9 mouse cellular contexts compared by ENCODE assay signal in the genomic region with DNA sequence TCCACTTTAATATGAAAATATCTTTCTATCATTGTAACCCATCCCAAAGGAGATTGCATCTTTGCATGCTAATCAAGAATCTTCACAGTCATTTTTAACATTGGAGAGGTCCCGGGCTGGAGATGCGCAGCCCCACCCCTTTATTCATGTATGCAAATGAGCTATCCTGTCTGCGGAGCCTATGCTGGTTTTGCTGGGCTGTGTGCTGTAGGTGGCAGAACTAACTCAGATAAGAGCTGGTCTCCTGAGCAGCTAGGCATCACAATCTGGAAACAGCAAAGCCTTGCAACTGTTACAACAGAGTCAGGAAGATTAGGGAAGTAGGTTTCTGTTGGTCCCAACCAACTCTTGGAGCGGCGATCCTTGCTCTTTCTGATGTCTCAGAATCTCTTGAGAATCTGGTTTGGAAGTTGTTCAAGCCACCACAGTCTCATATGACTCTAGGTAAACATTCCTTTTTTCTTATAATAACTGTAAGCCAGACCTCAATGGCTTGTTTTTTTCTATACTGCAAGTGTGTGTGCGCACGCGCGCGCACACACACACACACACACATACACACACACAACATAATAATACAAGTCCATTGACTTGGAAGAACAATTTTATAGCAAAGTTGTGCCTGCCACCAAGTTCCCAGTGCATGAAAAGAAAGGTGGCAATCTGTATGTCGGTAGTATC.
DNase-seq lines count a peak whose midpoint lies in the region; ATAC-seq and TF ChIP-seq lines count a peak whose summit lies in the region.
"Had no signal": no experiment of that assay in that cellular context is flagged by ENCODE, and none has a peak within 500 bp of the region (broad histone marks: within the 10 kb centered on the region; RNA-seq: fewer than 3 reads in every experiment).

No protein-coding gene starts in this region.

- no peaks in the 10 kb centered on the region for H3K9me3 ChIP-seq in hindbrain, postnatal 0 days (ENCODE audit: low read length)
- H3K9me3 ChIP-seq: embryonic facial prominence, embryonic 12.5 days had no signal

- no peaks in the 10 kb centered on the region for H3K36me3 ChIP-seq in hindbrain, postnatal 0 days (ENCODE audit: insufficient read depth, low read length)
- H3K36me3 ChIP-seq: embryonic facial prominence, embryonic 12.5 days had no signal

- ATAC-seq in hindbrain, postnatal 0 days, result peak; percentile 79

- WGBS in hindbrain, postnatal 0 days, result 63% methylated on average over 11 of the region's 11 CpGs

- H3K4me3 ChIP-seq in hindbrain, postnatal 0 days (ENCODE audit: low read length), result no peak overlapping the region
- H3K4me3 ChIP-seq: embryonic facial prominence, embryonic 12.5 days had no signal

- no peak overlapping the region for H3K9ac ChIP-seq in hindbrain, postnatal 0 days (replicated peaks; ENCODE audit: low read length)
- H3K9ac ChIP-seq: embryonic facial prominence, embryonic 12.5 days had no signal

- no peaks in the 10 kb centered on the region for H3K4me1 ChIP-seq in hindbrain, postnatal 0 days (ENCODE audit: insufficient read depth, low read length)
- H3K4me1 ChIP-seq: embryonic facial prominence, embryonic 12.5 days had no signal

- peak; percentile 37 for DNase-seq in adrenal gland, postnatal 14 days
- no peak for DNase-seq in adrenal gland, postnatal 4 days (ENCODE audit: low spot score in 2 of 2)
- DNase-seq in embryo, embryonic 10.5 days (ENCODE audit: low spot score), result peak; percentile 59
- peak; percentile 75 for DNase-seq in hindbrain, postnatal 0 days (ENCODE audit: low spot score)
- DNase-seq in left cerebral cortex, postnatal 25 days (ENCODE audit: low spot score in 2 of 2), result peak; percentile 56 to 83
- peak; percentile 69 to 79 for DNase-seq in right cerebral cortex, postnatal 10 days (ENCODE audit: low spot score in 2 of 2)
- DNase-seq in gastrocnemius, postnatal 4 days (ENCODE audit: low spot score in 2 of 2), result no peak
- DNase-seq in c-Kit-positive CD71-positive TER-119-positive erythroid progenitor cells, embryonic 14.5 days (ENCODE audit: low spot score), result no peak

- peak; percentile 74 for TF ChIP-seq CTCF in hindbrain, postnatal 0 days (IDR thresholded peaks at IDR 0.05; ENCODE audit: low read depth)

- no peaks in the 10 kb centered on the region for H3K27me3 ChIP-seq in hindbrain, postnatal 0 days (ENCODE audit: insufficient read depth, low read length)
- H3K27me3 ChIP-seq: embryonic facial prominence, embryonic 12.5 days had no signal

- no peak overlapping the region for H3K27ac ChIP-seq in hindbrain, postnatal 0 days
- H3K27ac ChIP-seq: embryonic facial prominence, embryonic 12.5 days had no signal

- H3K4me2 ChIP-seq in hindbrain, postnatal 0 days (ENCODE audit: low read depth, low read length), result no peak overlapping the region
- H3K4me2 ChIP-seq: embryonic facial prominence, embryonic 12.5 days had no signal

- intact Hi-C loops in left cerebral cortex, postnatal 25 days (cut with DNase I), result loop anchor here (2.0 to 5.0 kb wide), 3 partner anchors 181 to 919 kb away; no protein-coding TSS in a partner anchor

Comparison
In these comparisons a context has a peak if more than half of its experiments do, and no peak if none do; other contexts are left out.
1. DNase-seq: peak in adrenal gland, postnatal 14 days (single experiment), embryo, embryonic 10.5 days (single experiment), hindbrain, postnatal 0 days (single experiment), left cerebral cortex, postnatal 25 days (2 of 2) and right cerebral cortex, postnatal 10 days (2 of 2); none in adrenal gland, postnatal 4 days (0 of 2), gastrocnemius, postnatal 4 days (0 of 2) and c-Kit-positive CD71-positive TER-119-positive erythroid progenitor cells, embryonic 14.5 days (single experiment).